Mouse (Mus musculus) hindbrain, postnatal 0 days (tissue): Measurements from ENCODE around the gene Fbxw8. TPM values are rescaled to one million over a fixed set of nuclear protein-coding genes. Genes with fewer than 3 reads are reported as not detected.

Experiments
- ATAC-seq: fragments of 200-750 bp; cut with Nextera tagmentation; 2 replicates; pipeline ENCODE4 v1.8.0; 2017; ENCODE audit warnings: mild to moderate bottlenecking, moderate TSS enrichment, moderate library complexity
- DNase-seq: peaks from one replicate; pipeline ENCODE4 v3.0.0-alpha.2; 2015; ENCODE audit warnings: low spot score
- H3K27ac ChIP-seq: fragments of 300-500 bp; sonication (generic); 2 replicates; pipeline ENCODE4 v1.5.1; 2014; ENCODE audit warnings: mild to moderate bottlenecking
- H3K27me3 ChIP-seq: fragments of 300-500 bp; sonication (generic); 2 replicates; pipeline ENCODE4 v1.6.1; 2014; ENCODE audit warnings: low read length, mixed read lengths; ENCODE audit not compliant: insufficient read depth
- H3K36me3 ChIP-seq: fragments of 300-500 bp; sonication (generic); 2 replicates; pipeline ENCODE4 v1.6.1; 2014; ENCODE audit warnings: low read length, mixed read lengths; ENCODE audit not compliant: insufficient read depth
- H3K4me1 ChIP-seq: fragments of 300-500 bp; sonication (generic); 2 replicates; pipeline ENCODE4 v1.6.1; 2014; ENCODE audit warnings: antibody characterized with exemption, low read length, mixed read lengths; ENCODE audit not compliant: insufficient read depth
- H3K4me2 ChIP-seq: fragments of 300-500 bp; sonication (generic); 2 replicates; pipeline ENCODE4 v1.6.1; 2014; ENCODE audit warnings: low read depth, mild to moderate bottlenecking, low read length, moderate library complexity, mixed read lengths
- H3K4me3 ChIP-seq: fragments of 300-500 bp; sonication (generic); 2 replicates; pipeline ENCODE4 v1.5.1; 2014; ENCODE audit warnings: low read length
- H3K9ac ChIP-seq: fragments of 300-500 bp; sonication (generic); replicated peaks from 2 replicates; pipeline ENCODE4 v1.6.1; 2014; ENCODE audit warnings: mild to moderate bottlenecking, low read length, moderate library complexity, mixed read lengths
- H3K9me3 ChIP-seq: fragments of 300-500 bp; sonication (generic); 2 replicates; pipeline ENCODE4 v1.6.1; 2016; ENCODE audit warnings: low read length, mixed read lengths
- CTCF ChIP-seq: IDR thresholded peaks from 2 replicates; pipeline ENCODE4 v1.5.1; 2016; ENCODE audit warnings: antibody characterized with exemption, control low read depth, low read depth
- WGBS: fragments of 180-500 bp; shearing (Covaris S2); extraction: QIAGEN DNeasy Blood & Tissue Kit; methylation state at CpG from one replicate; pipeline ENCODE4 v1.1.7; 2014; 5-methylcytosine and 5-hydroxymethylcytosine counted together
- polyA plus RNA-seq: library from polyadenylated mRNA; unstranded; fragments of >200 nt; fragmentation: Nextera tagmentation; extraction: Ambion mirVana; gene quantifications from 2 replicates; pipeline ENCODE4 v1.2.1, GENCODE M21; 2015
- total RNA-seq: library from RNA; depleted of rRNA; stranded (reverse); fragments of >200 nt; gene quantifications from 2 replicates; pipeline ENCODE4 v1.2.3, GENCODE M21; 2014

The Fbxw8 gene
- total and polyA plus RNA-seq, 2 experiments from 2014 or later: 18.0 to 57.5 TPM

DNA sequence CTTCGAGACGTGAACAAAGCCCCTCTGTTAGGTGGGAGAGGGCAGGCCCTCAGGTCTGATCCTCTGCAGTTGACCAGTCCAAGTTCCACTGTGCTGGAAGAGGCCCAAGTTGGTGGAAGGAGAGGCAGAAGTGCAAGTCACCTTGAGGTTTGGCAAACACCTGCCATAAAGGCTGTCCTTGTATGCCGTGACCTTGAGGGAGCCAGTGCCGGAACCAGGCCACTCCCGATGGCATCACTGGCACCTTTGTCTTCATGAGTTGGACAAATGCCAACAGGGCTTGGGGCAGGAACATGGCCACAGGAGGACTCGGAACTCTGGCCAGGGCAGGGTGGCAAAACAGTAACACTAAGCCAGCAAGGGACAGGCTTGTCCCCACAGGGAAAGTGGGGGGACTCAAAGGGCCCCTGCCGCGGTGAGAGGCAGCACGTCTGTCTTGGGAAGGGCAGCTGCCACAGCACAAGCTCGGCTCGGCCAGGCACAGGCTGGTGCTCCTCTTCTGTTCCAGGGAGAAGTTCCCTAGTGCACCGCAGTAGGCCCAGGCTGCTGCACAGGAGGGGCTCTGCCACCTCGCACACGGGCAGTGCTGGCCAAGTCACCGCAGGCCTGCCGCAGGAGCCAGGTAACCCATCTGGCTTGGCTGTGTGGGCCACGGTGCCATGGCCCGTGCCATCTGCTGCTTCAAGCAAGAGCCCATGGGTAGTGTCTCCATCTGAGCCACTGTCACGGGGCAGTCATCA lies 89.6 kb downstream of the Fbxw8 start:
- peaks cover 35% of the 10 kb centered on the region for H3K4me1 ChIP-seq
- H3K4me2 ChIP-seq: no peak overlapping the region
- ATAC-seq (peak; percentile 19; the same call in 1 of the 2 replicates), DNase-seq (peak; percentile 49)
- H3K36me3 ChIP-seq: peaks cover 9% of the 10 kb centered on the region; the same call in 1 of the 2 replicates
- 58% methylated on average over 19 of the region's 19 CpGs for WGBS
- H3K27me3 ChIP-seq: no peaks in the 10 kb centered on the region
- no peak for TF ChIP-seq CTCF
- peak overlapping the region; percentile 69; the same call in 1 of the 2 replicates for H3K27ac ChIP-seq
- H3K9ac ChIP-seq: no peak overlapping the region
- H3K4me3 ChIP-seq: no peak overlapping the region
- no peaks in the 10 kb centered on the region for H3K9me3 ChIP-seq

DNA sequence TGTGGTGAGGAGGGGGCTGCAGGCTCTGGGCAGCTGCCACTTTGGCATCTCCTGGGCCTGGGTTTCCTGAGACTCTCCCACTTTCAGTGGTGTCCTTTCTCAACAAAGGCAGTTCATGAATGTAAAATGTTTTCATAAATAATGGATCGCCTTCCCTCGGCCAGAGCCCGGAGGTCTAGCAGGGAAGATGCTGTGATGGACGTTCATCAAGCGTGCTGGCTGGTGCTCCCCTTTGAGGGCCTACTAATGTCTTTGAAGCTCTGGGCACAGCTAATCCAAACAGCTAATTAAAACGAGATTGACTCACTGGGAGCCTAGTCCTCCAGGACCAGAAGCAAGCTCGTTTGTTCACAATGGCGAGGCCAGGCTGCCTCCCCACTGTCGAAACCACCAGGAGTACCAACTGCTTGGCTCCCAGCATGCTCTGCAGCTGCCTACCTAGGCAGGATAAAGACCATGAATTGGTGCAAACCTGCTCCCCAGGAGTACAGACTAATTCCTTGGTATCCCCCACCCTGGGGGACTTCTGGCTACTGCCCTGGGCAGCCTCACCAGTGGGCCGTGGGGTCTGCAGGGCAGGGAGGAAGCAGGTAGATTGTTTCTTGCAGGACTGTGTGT lies 90.9 kb downstream of the Fbxw8 start:
- Histone ChIP-seq H3K9ac (no peak overlapping the region), H3K4me2 (no peak overlapping the region), H3K27me3 (no peaks in the 10 kb centered on the region), H3K36me3 (peaks cover 9% of the 10 kb centered on the region; the same call in 1 of the 2 replicates), H3K4me3 (no peak overlapping the region), H3K4me1 (peaks cover 35% of the 10 kb centered on the region), H3K9me3 (no peaks in the 10 kb centered on the region), H3K27ac (peak overlapping the region; percentile 69)
- WGBS: 17% methylated on average over 10 of the region's 10 CpGs
- DNase-seq (peak; percentile 55), ATAC-seq (no peak)
- TF ChIP-seq CTCF: no peak

DNA sequence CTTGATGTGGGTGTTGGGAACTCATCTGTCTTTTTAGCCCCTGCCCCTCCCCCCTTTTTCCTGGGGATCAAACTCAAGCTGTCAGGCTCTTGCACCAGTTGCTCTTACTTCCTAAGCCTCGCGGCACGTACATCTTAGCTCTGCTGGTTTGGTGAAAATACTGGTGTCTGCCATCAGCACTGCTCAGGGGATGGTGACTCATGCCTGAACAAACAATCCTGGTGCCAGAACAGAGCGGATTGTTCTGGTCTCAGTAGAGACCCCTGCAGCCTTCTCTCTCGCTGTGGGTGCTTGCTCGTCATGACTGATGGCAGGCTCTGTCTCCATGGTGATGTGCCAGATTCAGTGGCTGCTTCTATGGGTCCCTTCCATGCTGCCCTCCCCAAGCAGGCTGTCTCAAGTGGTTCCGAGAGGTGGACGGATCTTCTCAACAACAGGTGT lies 92.1 kb downstream of the Fbxw8 start:
- DNase-seq (peak; percentile 67), ATAC-seq (peak; percentile 58)
- WGBS: 26% methylated on average over 8 of the region's 8 CpGs
- Histone ChIP-seq H3K27ac (peak overlapping the region; percentile 69), H3K4me1 (peaks cover 35% of the 10 kb centered on the region), H3K4me3 (no peak overlapping the region), H3K4me2 (no peak overlapping the region), H3K36me3 (peaks cover 5% of the 10 kb centered on the region; the same call in 1 of the 2 replicates), H3K9ac (no peak overlapping the region), H3K27me3 (no peaks in the 10 kb centered on the region), H3K9me3 (no peaks in the 10 kb centered on the region)
- no peak for TF ChIP-seq CTCF

DNA sequence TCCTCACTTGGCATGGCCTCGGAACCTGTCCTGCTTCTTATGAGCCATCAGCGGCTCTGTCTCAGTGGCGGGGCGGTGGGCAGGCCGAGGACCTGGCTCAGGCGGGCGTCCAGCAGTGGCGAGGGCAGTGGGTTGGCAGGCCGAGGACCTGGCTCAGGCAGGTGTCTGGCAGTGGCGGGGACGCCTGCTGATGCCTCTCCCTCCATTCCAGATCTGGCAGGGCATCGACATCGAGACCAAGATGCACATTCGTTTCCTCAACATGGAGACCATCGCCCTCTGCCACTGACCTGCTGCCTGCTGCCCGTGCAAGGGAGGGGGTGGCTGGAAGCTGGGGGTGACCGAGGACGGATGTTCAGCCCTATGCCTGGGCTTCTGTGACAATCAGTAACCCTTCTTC lies 93.9 kb downstream of the Fbxw8 start:
- 77% methylated on average over 18 of the region's 18 CpGs for WGBS
- H3K4me1 ChIP-seq: peaks cover 31% of the 10 kb centered on the region

DNA sequence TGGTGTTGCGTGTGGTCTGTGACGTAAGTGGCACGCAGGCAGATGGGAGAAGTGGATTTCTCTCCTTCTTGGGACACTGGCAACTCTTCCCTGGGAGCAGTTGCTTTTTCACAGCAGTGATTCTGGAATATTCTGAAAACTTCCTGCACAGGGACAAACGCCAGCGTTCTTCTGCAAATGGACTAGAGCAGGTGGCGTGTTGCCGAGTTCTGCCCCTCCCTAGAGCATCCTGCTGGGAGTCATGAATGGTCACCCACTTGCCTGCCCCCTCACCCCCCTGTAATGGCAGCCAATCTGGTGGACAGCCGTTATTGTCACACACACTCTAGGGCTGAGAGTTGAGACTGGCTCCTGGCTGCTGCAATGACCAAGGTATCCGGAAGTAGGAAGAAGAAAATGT lies 95.6 kb downstream of the Fbxw8 start:
- DNase-seq (no peak), ATAC-seq (no peak)
- WGBS: 60% methylated on average over 9 of the region's 9 CpGs
- no peak overlapping the region for H3K27ac ChIP-seq
- H3K27me3 ChIP-seq: no peaks in the 10 kb centered on the region
- TF ChIP-seq CTCF: no peak
- no peak overlapping the region for H3K9ac ChIP-seq
- no peak overlapping the region for H3K4me2 ChIP-seq
- no peaks in the 10 kb centered on the region for H3K9me3 ChIP-seq
- H3K4me1 ChIP-seq: peaks cover 20% of the 10 kb centered on the region
- no peak overlapping the region for H3K4me3 ChIP-seq
- H3K36me3 ChIP-seq: no peaks in the 10 kb centered on the region

More for the DNA sequence above, 93.9 kb downstream of the Fbxw8 start:
- Histone ChIP-seq H3K36me3 (no peaks in the 10 kb centered on the region), H3K27ac (no peak overlapping the region), H3K9me3 (no peaks in the 10 kb centered on the region), H3K4me3 (no peak overlapping the region), H3K27me3 (no peaks in the 10 kb centered on the region), H3K4me2 (no peak overlapping the region), H3K9ac (no peak overlapping the region)
- TF ChIP-seq CTCF: no peak
- ATAC-seq (no peak), DNase-seq (no peak)

DNA sequence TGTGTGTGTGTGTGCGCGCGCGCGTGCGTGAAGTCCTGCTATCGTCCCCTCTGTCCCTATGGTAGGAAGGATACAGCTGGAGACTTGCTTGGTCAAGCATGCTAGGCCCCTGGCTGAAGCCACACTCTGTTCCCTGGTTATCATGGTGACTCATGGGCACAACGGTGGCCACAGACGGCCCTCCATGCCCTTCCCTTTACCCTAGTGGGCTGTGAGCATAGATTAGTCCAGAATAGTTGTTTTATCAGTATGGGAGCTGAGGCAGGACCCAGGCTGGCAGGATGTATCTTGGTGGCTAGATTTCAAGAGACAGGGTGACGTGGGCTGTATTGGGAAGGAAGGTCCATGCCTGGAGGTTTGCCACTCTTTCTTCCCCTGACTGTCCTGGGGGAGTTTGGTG lies 96.4 kb downstream of the Fbxw8 start:
- Histone ChIP-seq H3K4me3 (no peak overlapping the region), H3K36me3 (no peaks in the 10 kb centered on the region), H3K9ac (no peak overlapping the region), H3K4me2 (no peak overlapping the region), H3K27ac (no peak overlapping the region), H3K4me1 (peaks cover 12% of the 10 kb centered on the region), H3K9me3 (no peaks in the 10 kb centered on the region), H3K27me3 (no peaks in the 10 kb centered on the region)
- no peak for DNase-seq
- no peak for TF ChIP-seq CTCF
- ATAC-seq: no peak
- 88% methylated on average over 10 of the region's 10 CpGs for WGBS
